Mouse (Mus musculus) embryonic facial prominence, embryonic 15.5 days (tissue): Measurements from ENCODE around the gene Amdhd2. TPM values are rescaled to one million over a fixed set of nuclear protein-coding genes. Genes with fewer than 3 reads are reported as not detected.
A peak's percentile ranks its signal among the peaks of the same experiment; 100 is the strongest.

Experiments
- ATAC-seq: fragments of 200-750 bp; cut with Nextera tagmentation; 2 replicates; pipeline ENCODE4 v1.8.0; 2017; ENCODE audit warnings: low read depth, moderate TSS enrichment; ENCODE audit not compliant: insufficient number of reproducible peaks, low FRiP score, low TSS enrichment
- H3K27ac ChIP-seq: fragments of 300-500 bp; sonication (generic); replicated peaks from 2 replicates; pipeline ENCODE4 v1.5.1; 2015; ENCODE audit warnings: mild to moderate bottlenecking, inconsistent platforms
- H3K27me3 ChIP-seq: fragments of 300-500 bp; sonication (generic); 2 replicates; pipeline ENCODE4 v1.6.1; 2015; ENCODE audit warnings: inconsistent platforms
- H3K36me3 ChIP-seq: fragments of 300-500 bp; sonication (generic); 2 replicates; pipeline ENCODE4 v1.6.1; 2015; ENCODE audit warnings: mild to moderate bottlenecking, inconsistent platforms
- H3K4me1 ChIP-seq: fragments of 300-500 bp; sonication (generic); 2 replicates; pipeline ENCODE4 v1.6.1; 2015; ENCODE audit warnings: inconsistent platforms
- H3K4me2 ChIP-seq: fragments of 300-500 bp; sonication (generic); replicated peaks from 2 replicates; pipeline ENCODE4 v1.6.1; 2015; ENCODE audit warnings: mild to moderate bottlenecking, inconsistent platforms
- H3K4me3 ChIP-seq: fragments of 300-500 bp; sonication (generic); replicated peaks from 2 replicates; pipeline ENCODE4 v1.5.1; 2015; ENCODE audit warnings: mild to moderate bottlenecking, inconsistent platforms
- H3K9ac ChIP-seq: fragments of 300-500 bp; sonication (generic); 2 replicates; pipeline ENCODE4 v1.6.1; 2015; ENCODE audit warnings: inconsistent platforms
- H3K9me3 ChIP-seq: fragments of 300-500 bp; sonication (generic); replicated peaks from 2 replicates; pipeline ENCODE4 v1.6.1; 2016; ENCODE audit warnings: inconsistent platforms
- WGBS: fragments of 180-500 bp; shearing (Covaris S2); methylation state at CpG from one replicate; pipeline ENCODE4 v1.1.7; 2015; 5-methylcytosine and 5-hydroxymethylcytosine counted together
- polyA plus RNA-seq: library from polyadenylated mRNA; unstranded; fragments of >200 nt; fragmentation: Nextera tagmentation; extraction: Ambion mirVana; gene quantifications from 2 replicates; pipeline ENCODE4 v1.2.1, GENCODE M21; 2015

Gene Amdhd2
- 35.3 and 37.5 TPM in 2 replicates for polyA plus RNA-seq

DNA sequence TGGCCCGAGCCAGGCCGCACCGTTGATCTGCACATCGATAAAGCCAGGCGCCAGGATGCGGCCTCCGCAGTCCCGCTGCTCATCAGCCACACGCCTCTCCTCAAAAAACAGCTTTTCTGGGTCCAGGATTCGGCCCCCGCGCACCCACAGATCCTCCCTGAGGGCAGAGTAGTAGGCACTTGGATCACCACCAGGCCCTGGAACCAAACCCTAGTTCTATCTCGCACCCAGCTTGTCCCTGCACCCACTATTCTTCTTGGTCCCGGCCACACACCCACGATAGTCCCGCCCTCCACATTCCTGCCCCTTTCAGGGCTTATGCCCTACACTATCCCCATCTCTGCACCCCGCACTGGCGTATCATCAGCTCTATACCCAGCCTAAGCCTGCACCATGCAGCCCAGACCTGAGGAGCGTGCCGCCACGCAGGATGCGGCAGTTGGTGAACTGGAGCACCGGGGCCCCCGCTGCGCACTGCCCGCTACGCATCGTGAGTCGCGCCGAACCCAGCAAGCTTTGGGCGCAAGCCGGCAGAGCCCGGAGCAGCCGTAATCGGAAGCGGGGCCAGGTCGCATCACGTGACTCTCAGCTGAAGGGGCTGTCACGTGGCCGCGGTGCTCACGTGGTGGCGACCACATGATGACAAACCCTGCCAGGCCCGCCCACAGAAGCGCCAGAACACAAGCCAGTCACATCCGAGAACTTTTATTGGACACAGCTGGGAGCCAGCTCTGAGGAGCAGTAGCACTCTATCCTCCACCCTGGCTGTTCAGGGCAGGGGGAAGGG is at the start of gene Amdhd2:
Gene Amdhd2, minus strand, starts transcription at position 591 of the 787 bp plus-strand sequence.
- Histone ChIP-seq H3K27me3 (no peaks in the 10 kb centered on the region), H3K9me3 (no peaks in the 10 kb centered on the region), H3K27ac (peak within 1 kb of the TSS; percentile 90), H3K4me3 (peak within 1 kb of the TSS; percentile 83), H3K4me1 (peaks cover 31% of the 10 kb centered on the region), H3K36me3 (peaks cover 17% of the 10 kb centered on the region), H3K4me2 (peak within 1 kb of the TSS; percentile 79), H3K9ac (peak within 1 kb of the TSS; percentile 79)
- peak; percentile 88 for ATAC-seq
- under 1% methylated on average over 47 of the region's 47 CpGs for WGBS

- 56% methylated on average over 6 of the region's 6 CpGs for WGBS
- Histone ChIP-seq H3K9ac (no peak overlapping the region), H3K4me1 (peaks cover 49% of the 10 kb centered on the region), H3K9me3 (no peaks in the 10 kb centered on the region), H3K27ac (no peak overlapping the region), H3K4me2 (no peak overlapping the region), H3K36me3 (peaks cover 26% of the 10 kb centered on the region), H3K4me3 (no peak overlapping the region), H3K27me3 (no peaks in the 10 kb centered on the region)
- ATAC-seq: no peak
These were observed 49.6 kb upstream of the Amdhd2 start for GRCm38 (mm10) chr17:24213186-24213585.

- WGBS: 30% methylated on average over 5 of the region's 5 CpGs
These were observed 49.0 kb upstream of the Amdhd2 start for GRCm38 (mm10) chr17:24212441-24213018.

GRCm38 (mm10) chr17:24211631-24212440 is 48.3 kb upstream of the Amdhd2 start:
- WGBS: 1% methylated on average over 37 of the region's 37 CpGs
- Histone ChIP-seq H3K4me3 (peak overlapping the region; percentile 50), H3K4me2 (peak overlapping the region; percentile 97), H3K27ac (peak overlapping the region; percentile 93), H3K9me3 (no peaks in the 10 kb centered on the region), H3K9ac (peak overlapping the region; percentile 54), H3K36me3 (peaks cover 15% of the 10 kb centered on the region), H3K27me3 (no peaks in the 10 kb centered on the region), H3K4me1 (peaks cover 62% of the 10 kb centered on the region)
- ATAC-seq: no peak

More at GRCm38 (mm10) chr17:24212441-24213018, 49.0 kb upstream of the Amdhd2 start:
- peak overlapping the region; percentile 97 for H3K4me2 ChIP-seq
- no peaks in the 10 kb centered on the region for H3K27me3 ChIP-seq
- no peak overlapping the region for H3K9ac ChIP-seq
- peak overlapping the region; percentile 50 for H3K4me3 ChIP-seq
- ATAC-seq: no peak
- H3K4me1 ChIP-seq: peaks cover 55% of the 10 kb centered on the region
- H3K36me3 ChIP-seq: peaks cover 22% of the 10 kb centered on the region
- peak overlapping the region; percentile 93; the same call in 1 of the 2 replicates for H3K27ac ChIP-seq
- no peaks in the 10 kb centered on the region for H3K9me3 ChIP-seq

- no peak overlapping the region for H3K4me3 ChIP-seq
- peaks cover 5% of the 10 kb centered on the region for H3K36me3 ChIP-seq
- no peaks in the 10 kb centered on the region for H3K9me3 ChIP-seq
- no peaks in the 10 kb centered on the region for H3K27me3 ChIP-seq
- no peak for ATAC-seq
- peak overlapping the region; percentile 93 for H3K27ac ChIP-seq
- 55% methylated on average over 3 of the region's 3 CpGs for WGBS
- H3K9ac ChIP-seq: no peak overlapping the region
- no peak overlapping the region; the same call in 1 of the 2 replicates for H3K4me2 ChIP-seq
- peaks cover 75% of the 10 kb centered on the region for H3K4me1 ChIP-seq
These were observed 47.0 kb upstream of the Amdhd2 start for GRCm38 (mm10) chr17:24210591-24210990.

DNA sequence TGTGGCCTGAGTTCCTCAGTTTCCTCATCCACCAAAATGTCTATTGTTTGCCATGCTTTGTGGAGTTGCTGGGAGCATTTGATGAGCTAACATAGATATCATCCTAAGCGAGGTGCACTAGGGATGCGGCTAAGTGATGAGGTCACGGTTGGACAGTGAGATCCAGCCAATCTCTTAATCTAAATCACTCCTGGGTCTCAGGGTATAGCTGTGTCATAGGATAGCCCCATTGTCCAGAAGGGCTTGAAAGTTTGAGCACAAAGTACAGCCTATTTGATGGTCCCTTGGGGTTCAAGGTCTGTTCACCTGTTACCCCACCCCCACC is 46.3 kb upstream of the Amdhd2 start:
- Histone ChIP-seq H3K27me3 (no peaks in the 10 kb centered on the region), H3K27ac (peak overlapping the region; percentile 93), H3K4me3 (peak overlapping the region; percentile 72; the same call in 1 of the 2 replicates), H3K9me3 (no peaks in the 10 kb centered on the region), H3K4me1 (peaks cover 79% of the 10 kb centered on the region), H3K36me3 (no peaks in the 10 kb centered on the region), H3K4me2 (peak overlapping the region; percentile 90), H3K9ac (no peak overlapping the region)
- ATAC-seq: no peak
- 65% methylated on average over 3 of the region's 3 CpGs for WGBS

DNA sequence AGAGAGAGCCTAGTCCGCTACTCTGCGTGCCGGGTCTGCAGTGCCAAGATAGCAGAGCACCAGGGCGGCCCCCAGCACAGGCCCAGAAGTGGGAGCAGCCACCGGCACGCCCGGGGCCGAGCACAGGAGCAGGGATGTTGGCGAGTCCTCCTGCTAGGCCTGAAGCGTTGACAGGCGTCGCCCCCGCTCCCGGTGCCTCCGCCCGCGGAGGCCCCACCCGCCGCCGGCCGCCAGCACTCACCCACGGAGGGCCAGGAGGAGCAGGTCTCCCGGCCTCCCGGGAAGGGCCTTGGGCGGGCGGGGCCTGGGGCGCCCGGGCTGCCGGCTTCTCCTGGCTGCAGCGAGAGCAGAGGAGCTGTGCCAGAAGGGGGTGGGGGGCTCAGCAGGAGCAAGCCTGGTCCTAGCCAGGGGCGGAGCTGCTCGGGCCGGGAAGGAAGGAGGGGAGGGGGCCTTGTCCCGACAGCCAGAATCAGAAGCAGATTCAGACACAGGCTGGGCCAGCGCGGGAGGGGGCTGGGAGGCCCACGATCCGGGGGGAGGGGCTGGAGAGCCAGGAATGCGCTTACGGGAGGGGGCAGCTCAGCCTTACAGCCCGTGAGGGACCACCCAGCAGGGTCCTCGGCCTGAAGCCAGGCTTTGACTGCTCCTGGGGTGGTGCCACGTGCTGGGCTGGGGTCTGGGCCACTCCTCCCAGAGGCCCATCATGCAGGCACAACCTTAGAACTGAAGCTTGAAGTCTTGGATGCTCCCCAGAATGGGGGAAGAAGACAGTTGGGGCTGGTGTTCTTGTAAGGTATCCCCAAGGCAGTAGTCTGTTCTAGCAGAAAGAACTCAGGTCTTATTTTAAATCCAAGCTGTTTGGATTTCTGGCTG is 45.7 kb upstream of the Amdhd2 start, which contains the start of gene Ntn3:
Gene Ntn3, minus strand, starts transcription at position 489 of the 873 bp plus-strand sequence.
- H3K9ac ChIP-seq: peak within 1 kb of the TSS; percentile 58
- peak; percentile 84 for ATAC-seq
- H3K27ac ChIP-seq: peak within 1 kb of the TSS; percentile 93
- H3K4me3 ChIP-seq: peak within 1 kb of the TSS; percentile 72
- no peaks in the 10 kb centered on the region for H3K27me3 ChIP-seq
- H3K4me1 ChIP-seq: peaks cover 85% of the 10 kb centered on the region
- peak within 1 kb of the TSS; percentile 90 for H3K4me2 ChIP-seq
- H3K9me3 ChIP-seq: no peaks in the 10 kb centered on the region
- WGBS: under 1% methylated on average over 41 of the region's 43 CpGs
- no peaks in the 10 kb centered on the region for H3K36me3 ChIP-seq

DNA sequence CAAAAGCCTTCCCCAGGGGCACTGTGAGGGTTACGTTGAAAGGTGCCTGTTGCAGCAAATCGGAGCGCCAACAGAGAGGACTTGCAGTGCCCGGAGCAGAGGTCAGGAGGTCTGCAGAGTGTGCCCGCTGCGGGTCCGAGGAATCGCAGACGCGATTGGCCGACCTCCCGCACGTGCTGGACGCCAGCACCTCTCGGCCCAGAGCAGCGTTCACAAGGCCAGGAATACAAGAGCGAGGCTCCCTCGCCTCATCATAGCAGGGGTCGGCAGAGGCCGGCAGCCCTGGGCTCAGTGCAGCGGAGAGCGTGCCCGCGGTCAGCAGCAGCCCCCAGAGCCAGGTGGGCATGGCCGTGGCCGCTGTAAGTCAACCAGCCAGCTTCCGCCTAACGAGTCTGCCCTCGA is 45.1 kb upstream of the Amdhd2 start:
- Histone ChIP-seq H3K27ac (peak overlapping the region; percentile 93), H3K27me3 (no peaks in the 10 kb centered on the region), H3K9ac (peak overlapping the region; percentile 58), H3K4me3 (peak overlapping the region; percentile 72), H3K9me3 (no peaks in the 10 kb centered on the region), H3K36me3 (no peaks in the 10 kb centered on the region), H3K4me2 (peak overlapping the region; percentile 90), H3K4me1 (peaks cover 91% of the 10 kb centered on the region)
- ATAC-seq: no peak
- WGBS: 4% methylated on average over 29 of the region's 29 CpGs

GRCm38 (mm10) chr17:24207768-24208640 is 44.4 kb upstream of the Amdhd2 start:
- Histone ChIP-seq H3K4me1 (peaks cover 96% of the 10 kb centered on the region), H3K36me3 (no peaks in the 10 kb centered on the region), H3K4me2 (peak overlapping the region; percentile 90), H3K9me3 (no peaks in the 10 kb centered on the region), H3K9ac (peak overlapping the region; percentile 58), H3K4me3 (peak overlapping the region; percentile 72), H3K27me3 (no peaks in the 10 kb centered on the region), H3K27ac (peak overlapping the region; percentile 93)
- WGBS: 48% methylated on average over 34 of the region's 34 CpGs
- ATAC-seq: no peak
